Mouse (Mus musculus): ENCODE results near the gene Reg3a. TPM values are rescaled to one million over a fixed set of nuclear protein-coding genes. Genes with fewer than 3 reads are reported as not detected.
A peak's percentile ranks its signal among the peaks of the same experiment; 100 is the strongest.
"Not testable (repeated sequence)": the region's sequence is repeated elsewhere in the genome, so short reads cannot be mapped to it uniquely, and the experiment has no call there.

The Reg3a gene
- polyA plus RNA-seq, 1 experiment from 2014 or later: not detected

GRCm38 (mm10) chr6:78422411-78422810, 41.9 kb downstream of the Reg3a start, which contains the start of gene Reg1:
TSS of gene Reg1 (plus strand) at chr6:78422711.
- not testable (repeated sequence) for H3K4me3 ChIP-seq (replicated peaks; ENCODE audit: low read length); H3K4me1 ChIP-seq (ENCODE audit: control insufficient read depth, insufficient read depth, low read length); H3K27ac ChIP-seq (ENCODE audit: low read length); H3K36me3 ChIP-seq (ENCODE audit: control insufficient read depth, insufficient read depth, low read length); H3K9ac ChIP-seq (ENCODE audit: low read length); ATAC-seq (ENCODE audit: insufficient read depth, low FRiP score); H3K27me3 ChIP-seq (ENCODE audit: control insufficient read depth, insufficient read depth, low read length); H3K9me3 ChIP-seq (replicated peaks; ENCODE audit: control insufficient read depth, low read length); H3K4me2 ChIP-seq (ENCODE audit: low read depth, low read length)

GRCm38 (mm10) chr6:78425497-78425896, 45.0 kb downstream of the Reg3a start:
- Histone ChIP-seq H3K27me3 (ENCODE audit: control insufficient read depth, insufficient read depth, low read length) (no peaks in the 10 kb centered on the region), H3K4me1 (ENCODE audit: control insufficient read depth, insufficient read depth, low read length) (no peaks in the 10 kb centered on the region), H3K4me3 (replicated peaks; ENCODE audit: low read length) (no peak overlapping the region), H3K9ac (ENCODE audit: low read length) (no peak overlapping the region), H3K4me2 (ENCODE audit: low read depth, low read length) (no peak overlapping the region), H3K9me3 (replicated peaks; ENCODE audit: control insufficient read depth, low read length) (no peaks in the 10 kb centered on the region), H3K36me3 (ENCODE audit: control insufficient read depth, insufficient read depth, low read length) (no peaks in the 10 kb centered on the region), H3K27ac (ENCODE audit: low read length) (no peak overlapping the region)
- WGBS: 56% methylated on average over 3 of the region's 3 CpGs
- peak; percentile 50; the same call in 1 of the 2 replicates for ATAC-seq (ENCODE audit: insufficient read depth, low FRiP score)

Other genes with a start within 250 kb of the Reg3a start
- 2.0 and 2.5 TPM in 2 replicates for gene Reg3b, start 10.1 kb upstream of the Reg3a start, polyA plus RNA-seq (2015; fragmentation: Nextera tagmentation; extraction: Ambion mirVana)
- 2.1 and 3.1 TPM in 2 replicates for gene Reg3d, start 1.8 kb upstream of the Reg3a start, polyA plus RNA-seq (2015; fragmentation: Nextera tagmentation; extraction: Ambion mirVana)
- not detected in 2 replicates for gene Reg2, start 14.9 kb downstream of the Reg3a start, polyA plus RNA-seq (2015; fragmentation: Nextera tagmentation; extraction: Ambion mirVana)
- gene Reg1, start 42.0 kb downstream of the Reg3a start, polyA plus RNA-seq (2015; fragmentation: Nextera tagmentation; extraction: Ambion mirVana): 91.9 and 102 TPM in 2 replicates
- 0.66 and 0.82 TPM in 2 replicates for gene Reg3g, start 88.2 kb downstream of the Reg3a start, polyA plus RNA-seq (2015; fragmentation: Nextera tagmentation; extraction: Ambion mirVana)